In genomic region chr4:133832945-133833874, GRCm38 (mm10) we compare ENCODE assay signal across 8 mouse cellular contexts. TPM values are rescaled to one million over a fixed set of nuclear protein-coding genes. Genes with fewer than 3 reads are reported as not detected.
A peak's percentile ranks its signal among the peaks of the same experiment; 100 is the strongest.
DNase-seq lines count a peak whose midpoint lies in the region.

No protein-coding gene starts in this region.

- H3K4me3 ChIP-seq in heart, embryonic 10.5 days, result no peak overlapping the region

- H3K4me1 ChIP-seq in heart, embryonic 10.5 days, result peaks cover 15% of the 10 kb centered on the region

- no peaks in the 10 kb centered on the region for H3K36me3 ChIP-seq in heart, embryonic 10.5 days

- WGBS in heart, embryonic 10.5 days, result 56% methylated on average over 15 of the region's 15 CpGs

- DNase-seq in heart, embryonic 10.5 days (ENCODE audit: low spot score), result peak; percentile 86
- no peak for DNase-seq in heart, adult 18-20 months
- peak; percentile 40 to 51 for DNase-seq in urinary bladder, postnatal 36 days (ENCODE audit: low spot score in 2 of 2)
- DNase-seq in urinary bladder, postnatal 10 days (ENCODE audit: low spot score), result no peak
- DNase-seq in lung, adult 18-20 months, result peak; percentile 69 to 81
- DNase-seq in frontal cortex, adult 2 months (ENCODE audit: extremely low spot score in 1 of 2, low spot score in 1 of 2), result no peak
- no peak for DNase-seq in frontal cortex, postnatal 36 days (ENCODE audit: low spot score in 2 of 2)
- DNase-seq in spleen, adult 12 weeks (ENCODE audit: low spot score), result no peak

- H3K27ac ChIP-seq in heart, embryonic 10.5 days, result no peak overlapping the region

- H3K27me3 ChIP-seq in heart, embryonic 10.5 days (ENCODE audit: insufficient read depth, poor library complexity, severe bottlenecking), result no peaks in the 10 kb centered on the region

- H3K9me3 ChIP-seq in heart, embryonic 10.5 days, result no peaks in the 10 kb centered on the region

RNA-seq across cellular contexts. Expression of gene Rps6ka1, which starts 54.4 kb away (rescaled TPM):
- polyA plus RNA-seq in heart, embryonic 10.5 days (2016; fragmentation: Nextera tagmentation; extraction: Ambion mirVana), result 31.1 and 39.9 TPM in 2 replicates
- total RNA-seq in heart, adult 18-20 months (2021), result 1 to 10 TPM; 4.4 to 6.2 TPM
- 10.8 and 12.8 TPM in 2 replicates for polyA plus RNA-seq in frontal cortex, adult 2 months (2012; rRNA removed)

Comparison
In these comparisons a context has a peak if more than half of its experiments do, and no peak if none do; other contexts are left out.
1. DNase-seq: peak in heart, embryonic 10.5 days (single experiment), urinary bladder, postnatal 36 days (2 of 2) and lung, adult 18-20 months (2 of 2); none in heart, adult 18-20 months (0 of 2), urinary bladder, postnatal 10 days (single experiment), frontal cortex, adult 2 months (0 of 2), frontal cortex, postnatal 36 days (0 of 2) and spleen, adult 12 weeks (single experiment).